Mouse (Mus musculus) lung, embryonic 15.5 days (tissue): ENCODE results near the gene B3galt5. TPM values are rescaled to one million over a fixed set of nuclear protein-coding genes. Genes with fewer than 3 reads are reported as not detected.
"Not testable (repeated sequence)": the region's sequence is repeated elsewhere in the genome, so short reads cannot be mapped to it uniquely, and the experiment has no call there.

Experiments
- ATAC-seq: fragments of 200-750 bp; cut with Nextera tagmentation; 2 replicates; pipeline ENCODE4 v1.8.0; 2017; ENCODE audit warnings: moderate number of reproducible peaks, borderline replicate concordance; ENCODE audit not compliant: low FRiP score, low TSS enrichment; ENCODE audit errors: extremely low read depth
- H3K27ac ChIP-seq: fragments of 300-500 bp; sonication (generic); 2 replicates; pipeline ENCODE4 v1.5.1; 2015; ENCODE audit warnings: moderate library complexity, mild to moderate bottlenecking, inconsistent platforms
- H3K27me3 ChIP-seq: fragments of 300-500 bp; sonication (generic); 2 replicates; pipeline ENCODE4 v1.6.1; 2015; ENCODE audit warnings: inconsistent platforms
- H3K36me3 ChIP-seq: fragments of 300-500 bp; sonication (generic); 2 replicates; pipeline ENCODE4 v1.6.1; 2015; ENCODE audit warnings: inconsistent platforms
- H3K4me1 ChIP-seq: fragments of 300-500 bp; sonication (generic); 2 replicates; pipeline ENCODE4 v1.6.1; 2015; ENCODE audit warnings: inconsistent platforms
- H3K4me2 ChIP-seq: fragments of 300-500 bp; sonication (generic); 2 replicates; pipeline ENCODE4 v1.6.1; 2015; ENCODE audit warnings: inconsistent platforms, mild to moderate bottlenecking, moderate library complexity
- H3K4me3 ChIP-seq: fragments of 300-500 bp; sonication (generic); 2 replicates; pipeline ENCODE4 v1.5.1; 2015; ENCODE audit warnings: mild to moderate bottlenecking, inconsistent platforms
- H3K9ac ChIP-seq: fragments of 300-500 bp; sonication (generic); 2 replicates; pipeline ENCODE4 v1.6.1; 2015; ENCODE audit warnings: inconsistent platforms
- H3K9me3 ChIP-seq: fragments of 300-500 bp; sonication (generic); 2 replicates; pipeline ENCODE4 v1.6.1; 2016; ENCODE audit warnings: inconsistent platforms
- WGBS: fragments of 180-500 bp; shearing (Covaris S2); methylation state at CpG from one replicate; pipeline ENCODE4 v1.1.7; 2015; 5-methylcytosine and 5-hydroxymethylcytosine counted together
- polyA plus RNA-seq: library from polyadenylated mRNA; unstranded; fragments of >200 nt; fragmentation: Nextera tagmentation; extraction: Ambion mirVana; gene quantifications from 2 replicates; pipeline ENCODE4 v1.2.1, GENCODE M21; 2015

The B3galt5 gene
- polyA plus RNA-seq, 1 experiment from 2014 or later, result 3.3 TPM

GRCm38 (mm10) chr16:96306905-96307304, 71.3 kb downstream of the B3galt5 start:
- no peaks in the 10 kb centered on the region for H3K36me3 ChIP-seq
- H3K27me3 ChIP-seq, result no peaks in the 10 kb centered on the region
- no peak overlapping the region for H3K4me2 ChIP-seq
- H3K27ac ChIP-seq, result no peak overlapping the region
- ATAC-seq, result no peak
- H3K9me3 ChIP-seq, result no peaks in the 10 kb centered on the region
- no peaks in the 10 kb centered on the region for H3K4me1 ChIP-seq
- H3K4me3 ChIP-seq, result no peak overlapping the region
- no peak overlapping the region for H3K9ac ChIP-seq
- WGBS, result 72% methylated on average over 4 of the region's 4 CpGs

- Histone ChIP-seq H3K9ac (no peak overlapping the region), H3K4me2 (no peak overlapping the region), H3K27me3 (no peaks in the 10 kb centered on the region), H3K9me3 (no peaks in the 10 kb centered on the region), H3K4me1 (no peaks in the 10 kb centered on the region), H3K27ac (no peak overlapping the region), H3K36me3 (no peaks in the 10 kb centered on the region), H3K4me3 (no peak overlapping the region)
- 78% methylated on average over 8 of the region's 8 CpGs for WGBS
- ATAC-seq, result no peak
Measured at GRCm38 (mm10) chr16:96317803-96318202, 82.2 kb downstream of the B3galt5 start.

- no peaks in the 10 kb centered on the region for H3K36me3 ChIP-seq
- 76% methylated on average over 1 of the region's 1 CpGs for WGBS
- peaks cover 11% of the 10 kb centered on the region for H3K4me1 ChIP-seq
- H3K9me3 ChIP-seq, result no peaks in the 10 kb centered on the region
- H3K27me3 ChIP-seq, result no peaks in the 10 kb centered on the region
- H3K27ac ChIP-seq, result no peak overlapping the region
- H3K9ac ChIP-seq, result no peak overlapping the region
- no peak overlapping the region for H3K4me3 ChIP-seq
- H3K4me2 ChIP-seq, result no peak overlapping the region
- ATAC-seq, result no peak
Measured at GRCm38 (mm10) chr16:96322739-96323138, 87.1 kb downstream of the B3galt5 start.

- Histone ChIP-seq H3K9ac (no peak overlapping the region), H3K27me3 (no peaks in the 10 kb centered on the region), H3K36me3 (no peaks in the 10 kb centered on the region), H3K4me3 (no peak overlapping the region), H3K4me2 (no peak overlapping the region), H3K4me1 (peaks cover 11% of the 10 kb centered on the region), H3K9me3 (no peaks in the 10 kb centered on the region), H3K27ac (no peak overlapping the region)
- 86% methylated on average over 4 of the region's 4 CpGs for WGBS
- no peak for ATAC-seq
Measured at GRCm38 (mm10) chr16:96323166-96323565, 87.6 kb downstream of the B3galt5 start.

GRCm38 (mm10) chr16:96326110-96326999, 90.8 kb downstream of the B3galt5 start:
- Histone ChIP-seq H3K4me1 (peaks cover 11% of the 10 kb centered on the region), H3K4me2 (no peak overlapping the region; the same call in 1 of the 2 replicates), H3K9me3 (no peaks in the 10 kb centered on the region), H3K36me3 (no peaks in the 10 kb centered on the region), H3K9ac (no peak overlapping the region), H3K4me3 (no peak overlapping the region), H3K27ac (no peak overlapping the region), H3K27me3 (no peaks in the 10 kb centered on the region)
- WGBS, result 32% methylated on average over 10 of the region's 10 CpGs
- ATAC-seq, result no peak

- not testable (repeated sequence) for H3K27ac ChIP-seq, H3K36me3 ChIP-seq, H3K4me3 ChIP-seq, H3K27me3 ChIP-seq, H3K9ac ChIP-seq, H3K9me3 ChIP-seq
- peak; percentile 47; the same call in 1 of the 2 replicates for ATAC-seq
- WGBS, result 29% methylated on average over 9 of the region's 9 CpGs
- H3K4me2 ChIP-seq, result peak overlapping the region; percentile 31
- H3K4me1 ChIP-seq, result peaks cover 11% of the 10 kb centered on the region
Measured at GRCm38 (mm10) chr16:96327251-96327650, 91.7 kb downstream of the B3galt5 start.

GRCm38 (mm10) chr16:96339570-96339969, 104.0 kb downstream of the B3galt5 start:
- no peak overlapping the region for H3K9ac ChIP-seq
- no peak overlapping the region for H3K27ac ChIP-seq
- no peak overlapping the region for H3K4me2 ChIP-seq
- H3K4me1 ChIP-seq, result no peaks in the 10 kb centered on the region
- H3K9me3 ChIP-seq, result no peaks in the 10 kb centered on the region
- no peaks in the 10 kb centered on the region for H3K27me3 ChIP-seq
- H3K4me3 ChIP-seq, result no peak overlapping the region
- no peaks in the 10 kb centered on the region for H3K36me3 ChIP-seq
- WGBS, result 79% methylated on average over 4 of the region's 4 CpGs
- no peak for ATAC-seq

- ATAC-seq, result no peak
Measured at GRCm38 (mm10) chr16:96341269-96341668, 105.7 kb downstream of the B3galt5 start.

GRCm38 (mm10) chr16:96341945-96342344, 106.3 kb downstream of the B3galt5 start:
- 72% methylated on average over 4 of the region's 4 CpGs for WGBS
- Histone ChIP-seq H3K9me3 (no peaks in the 10 kb centered on the region), H3K27ac (no peak overlapping the region), H3K4me1 (no peaks in the 10 kb centered on the region), H3K27me3 (no peaks in the 10 kb centered on the region), H3K36me3 (no peaks in the 10 kb centered on the region), H3K4me3 (no peak overlapping the region), H3K9ac (no peak overlapping the region), H3K4me2 (no peak overlapping the region)
- ATAC-seq, result no peak

More at GRCm38 (mm10) chr16:96341269-96341668, 105.7 kb downstream of the B3galt5 start:
- Histone ChIP-seq H3K4me3 (no peak overlapping the region), H3K4me1 (no peaks in the 10 kb centered on the region), H3K4me2 (no peak overlapping the region), H3K27me3 (no peaks in the 10 kb centered on the region), H3K9ac (no peak overlapping the region), H3K36me3 (no peaks in the 10 kb centered on the region), H3K9me3 (no peaks in the 10 kb centered on the region), H3K27ac (no peak overlapping the region)
- WGBS, result 12% methylated on average over 5 of the region's 5 CpGs

- H3K4me2 ChIP-seq, result no peak overlapping the region
- ATAC-seq, result peak; percentile 43; the same call in 1 of the 2 replicates
- WGBS, result 6% methylated on average over 10 of the region's 10 CpGs
- no peaks in the 10 kb centered on the region for H3K27me3 ChIP-seq
- H3K27ac ChIP-seq, result no peak overlapping the region
- no peak overlapping the region for H3K9ac ChIP-seq
- no peak overlapping the region for H3K4me3 ChIP-seq
- no peaks in the 10 kb centered on the region for H3K9me3 ChIP-seq
- peaks cover 11% of the 10 kb centered on the region; the same call in 1 of the 2 replicates for H3K4me1 ChIP-seq
- no peaks in the 10 kb centered on the region for H3K36me3 ChIP-seq
Measured at GRCm38 (mm10) chr16:96345117-96345516, 109.5 kb downstream of the B3galt5 start.

GRCm38 (mm10) chr16:96348070-96348469, 112.5 kb downstream of the B3galt5 start:
- Histone ChIP-seq H3K27ac (no peak overlapping the region), H3K27me3 (no peaks in the 10 kb centered on the region), H3K36me3 (no peaks in the 10 kb centered on the region), H3K9ac (no peak overlapping the region), H3K4me2 (peak overlapping the region; percentile 37; the same call in 1 of the 2 replicates), H3K9me3 (no peaks in the 10 kb centered on the region), H3K4me1 (peaks cover 11% of the 10 kb centered on the region; the same call in 1 of the 2 replicates), H3K4me3 (no peak overlapping the region)
- 29% methylated on average over 11 of the region's 11 CpGs for WGBS
- no peak; the same call in 1 of the 2 replicates for ATAC-seq

- Histone ChIP-seq H3K4me3 (no peak overlapping the region), H3K27ac (no peak overlapping the region), H3K9ac (no peak overlapping the region), H3K4me1 (peaks cover 11% of the 10 kb centered on the region; the same call in 1 of the 2 replicates), H3K4me2 (no peak overlapping the region), H3K27me3 (no peaks in the 10 kb centered on the region), H3K36me3 (no peaks in the 10 kb centered on the region), H3K9me3 (no peaks in the 10 kb centered on the region)
- no peak for ATAC-seq
- 69% methylated on average over 5 of the region's 5 CpGs for WGBS
Measured at GRCm38 (mm10) chr16:96348766-96349165, 113.2 kb downstream of the B3galt5 start.
